Mouse (Mus musculus) spleen, adult 2 months (tissue): ENCODE data around the gene 4930404H24Rik. TPM values are rescaled to one million over a fixed set of nuclear protein-coding genes. Genes with fewer than 3 reads are reported as not detected.

Experiments
- DNase-seq, 2 experiments: peaks; one replicate each; pipeline versions ENCODE4 v3.0.0 to v3.0.0-alpha.2; 2012 to 2021; ENCODE audit warnings: low spot score in 2 of 2, low read depth in 1 of 2
- H3K27ac ChIP-seq: fragments of 200-500 bp; 2 replicates; pipeline ENCODE4 v1.5.1; 2012; ENCODE audit warnings: low read length, inconsistent platforms; ENCODE audit not compliant: insufficient read depth
- H3K27me3 ChIP-seq: fragments of 200-500 bp; 2 replicates; pipeline ENCODE4 v1.6.1; 2012; ENCODE audit warnings: mild to moderate bottlenecking, moderate library complexity, low read length, inconsistent platforms; ENCODE audit not compliant: control insufficient read depth, insufficient read depth
- H3K36me3 ChIP-seq: fragments of 200-500 bp; 2 replicates; pipeline ENCODE4 v1.6.1; 2012; ENCODE audit warnings: mild to moderate bottlenecking, low read length, inconsistent platforms; ENCODE audit not compliant: control insufficient read depth, insufficient read depth
- H3K4me1 ChIP-seq: fragments of 200-500 bp; 2 replicates; pipeline ENCODE4 v1.6.1; 2011; ENCODE audit warnings: inconsistent platforms; ENCODE audit not compliant: control insufficient read depth, insufficient read depth, insufficient read length
- H3K4me3 ChIP-seq: fragments of 200-500 bp; 2 replicates; pipeline ENCODE4 v1.5.1; 2011; ENCODE audit warnings: mild to moderate bottlenecking, inconsistent platforms; ENCODE audit not compliant: insufficient read depth, insufficient read length; ENCODE audit errors: extremely low read depth
- CTCF ChIP-seq: fragments of 200-500 bp; IDR thresholded peaks from 2 replicates; pipeline ENCODE4 v1.5.1; 2011; ENCODE audit warnings: mild to moderate bottlenecking, inconsistent platforms; ENCODE audit not compliant: insufficient read depth, insufficient read length, insufficient replicate concordance; ENCODE audit errors: extremely low read depth
- POLR2A ChIP-seq: fragments of 200-500 bp; IDR thresholded peaks from 2 replicates; pipeline ENCODE4 v1.6.1; 2011; ENCODE audit warnings: low read depth, low read length, inconsistent platforms
- WGBS: fragments of 180-500 bp; shearing (Covaris S2); methylation state at CpG from one replicate; pipeline ENCODE4 v1.1.7; 2018; 5-methylcytosine and 5-hydroxymethylcytosine counted together
- polyA plus RNA-seq: library from polyadenylated mRNA; depleted of rRNA; stranded (reverse); fragments of >200 nt; gene quantifications from 2 replicates; pipeline ENCODE4 v1.2.3, GENCODE M21; 2012

4930404H24Rik gene
- polyA plus RNA-seq, 1 experiment: not detected

GRCm38 (mm10) chr2:153525906-153526311, 33.3 kb downstream of the 4930404H24Rik start:
- peaks cover 26% of the 10 kb centered on the region for H3K27me3 ChIP-seq
- H3K36me3 ChIP-seq: no peaks in the 10 kb centered on the region
- TF ChIP-seq CTCF (no peak), POLR2A (no peak)
- no peak overlapping the region for H3K27ac ChIP-seq
- WGBS: 10% methylated on average over 10 of the region's 10 CpGs
- H3K4me3 ChIP-seq: no peak overlapping the region
- DNase-seq: peak in 1 of 2 experiments; percentile 63
- H3K4me1 ChIP-seq: peaks cover 26% of the 10 kb centered on the region

DNA sequence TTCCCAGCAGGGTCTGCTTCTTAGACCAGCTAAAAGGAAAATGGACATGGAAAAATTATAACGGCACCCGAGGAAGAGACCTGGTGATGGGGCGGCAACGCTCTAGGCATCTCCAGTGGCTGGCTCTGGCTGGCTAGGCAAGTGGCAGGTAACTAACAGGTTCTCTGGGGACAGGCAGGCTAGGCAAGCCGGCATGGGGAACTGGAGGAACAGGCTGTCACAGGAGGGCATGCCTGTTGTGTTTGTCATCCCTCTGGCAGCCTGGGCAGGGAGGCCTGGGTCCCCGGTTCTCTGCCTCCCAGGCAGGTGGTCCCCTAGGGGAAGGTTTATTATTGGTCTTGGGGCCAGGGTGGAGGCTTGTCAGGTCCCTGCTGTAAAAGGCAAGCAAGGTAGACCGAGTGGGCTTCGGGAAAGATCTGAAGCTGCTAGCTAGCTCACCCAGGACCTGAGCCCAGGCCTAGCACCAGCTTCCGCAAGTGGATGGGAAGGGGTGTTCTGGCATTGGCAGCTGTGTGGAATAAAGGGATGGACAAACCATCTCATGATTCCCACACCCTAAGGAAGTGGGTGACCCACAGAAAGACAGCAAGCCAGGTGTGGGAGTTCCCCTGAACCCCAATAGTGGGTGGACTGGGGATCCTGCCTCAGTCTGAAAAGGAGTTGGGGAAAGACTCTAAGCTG, 34.4 kb downstream of the 4930404H24Rik start:
- WGBS: 78% methylated on average over 9 of the region's 9 CpGs
- no peak for TF ChIP-seq POLR2A
- no peak for TF ChIP-seq CTCF
- DNase-seq: no peak
- H3K36me3 ChIP-seq: no peaks in the 10 kb centered on the region
- H3K27ac ChIP-seq: no peak overlapping the region
- no peak overlapping the region for H3K4me3 ChIP-seq
- peaks cover 26% of the 10 kb centered on the region for H3K27me3 ChIP-seq
- peaks cover 26% of the 10 kb centered on the region for H3K4me1 ChIP-seq

DNA sequence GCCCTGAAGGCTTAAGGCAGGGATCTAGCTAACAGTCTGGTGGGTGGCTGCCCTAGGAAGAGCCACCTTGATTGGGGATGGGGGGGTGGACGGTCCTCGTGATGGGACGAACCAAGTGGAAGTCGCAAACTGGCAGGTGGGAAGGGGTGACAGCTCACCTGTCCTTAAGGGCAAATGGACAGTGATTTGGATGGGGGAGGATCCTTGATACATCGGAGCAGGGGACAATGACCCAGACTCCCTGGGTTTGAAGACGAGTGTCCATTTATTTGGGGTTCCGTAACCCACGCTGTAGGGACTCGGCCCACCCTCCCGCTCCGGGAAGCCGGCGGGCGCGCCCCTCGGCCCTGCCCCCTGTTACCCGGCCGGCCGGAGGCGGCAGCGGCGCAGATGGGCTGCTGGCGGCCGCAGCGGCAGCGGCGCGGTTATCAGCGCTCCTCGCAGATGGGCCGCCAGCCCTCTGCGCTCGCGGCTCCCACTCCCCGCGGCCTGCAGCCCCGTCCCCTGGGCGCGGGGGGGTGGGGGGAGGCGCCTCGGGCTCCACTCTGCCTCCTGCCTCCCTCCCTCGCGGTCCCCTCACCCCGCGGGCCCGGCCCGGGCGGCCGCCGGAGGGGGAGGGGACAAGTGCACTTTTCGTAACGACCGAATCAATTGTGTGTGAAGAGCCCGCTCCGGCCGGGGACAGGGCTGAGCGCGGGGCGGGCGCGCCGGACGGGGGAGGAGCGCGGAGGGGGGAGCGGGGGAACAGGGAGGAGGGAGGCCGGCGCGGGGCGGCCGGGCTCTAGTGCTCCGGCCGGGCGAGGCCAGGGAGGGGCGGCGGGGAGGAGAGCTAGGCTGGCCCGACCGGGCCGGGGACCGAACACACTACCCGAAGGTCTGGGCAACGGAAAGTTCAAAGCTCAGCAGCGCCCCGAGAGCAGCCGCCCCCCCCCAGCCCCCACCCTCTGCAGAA, 35.3 kb downstream of the 4930404H24Rik start:
- H3K4me1 ChIP-seq: peaks cover 26% of the 10 kb centered on the region
- DNase-seq: no peak
- WGBS: 9% methylated on average over 58 of the region's 85 CpGs
- H3K27ac ChIP-seq: no peak overlapping the region
- peaks cover 26% of the 10 kb centered on the region for H3K27me3 ChIP-seq
- peak overlapping the region; percentile 44; the same call in 1 of the 2 replicates for H3K4me3 ChIP-seq
- no peaks in the 10 kb centered on the region for H3K36me3 ChIP-seq
- TF ChIP-seq POLR2A (no peak), CTCF (no peak)

DNA sequence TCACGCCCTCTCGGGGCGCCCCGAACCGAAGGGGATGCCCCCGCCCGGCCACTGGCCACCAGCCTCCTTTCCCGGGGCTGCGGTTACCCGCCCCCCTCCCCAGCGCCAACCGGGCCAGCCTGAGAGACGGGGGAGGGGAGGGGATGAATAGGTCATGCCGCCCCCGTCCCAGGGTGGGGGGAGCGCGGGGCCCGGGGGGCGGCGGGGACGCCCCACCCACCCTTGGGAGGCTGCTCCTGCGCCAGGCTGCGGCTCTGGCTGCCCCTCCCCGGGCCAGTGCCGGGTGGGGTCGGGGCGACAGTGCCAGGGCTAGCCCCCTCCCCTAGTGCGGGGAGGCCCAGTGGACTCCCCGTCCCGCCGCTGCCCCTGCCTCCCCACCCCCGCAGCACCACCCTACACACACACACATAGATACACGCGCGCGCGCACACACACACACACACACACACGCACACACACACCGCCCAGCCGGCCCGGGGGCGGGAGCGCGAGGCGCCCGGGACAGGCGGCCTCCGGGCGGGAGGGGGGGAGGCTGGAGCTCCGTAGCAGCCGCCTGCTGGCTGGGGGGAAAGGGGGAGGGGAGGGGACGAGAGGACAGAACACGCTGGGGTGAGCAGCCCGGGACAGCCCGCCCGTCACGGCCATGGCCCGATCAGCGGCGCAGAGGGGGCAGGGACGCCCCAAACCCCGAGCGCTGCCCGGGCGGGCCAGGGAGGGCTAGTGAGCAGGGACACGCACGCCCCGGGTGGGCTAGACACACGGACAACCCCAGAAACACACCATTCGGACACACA, 36.2 kb downstream of the 4930404H24Rik start:
- H3K27me3 ChIP-seq: peaks cover 26% of the 10 kb centered on the region
- H3K4me1 ChIP-seq: peaks cover 26% of the 10 kb centered on the region
- under 1% methylated on average over 30 of the region's 70 CpGs for WGBS
- H3K27ac ChIP-seq: no peak overlapping the region
- no peak for DNase-seq
- no peak for TF ChIP-seq POLR2A
- TF ChIP-seq CTCF: no peak
- H3K4me3 ChIP-seq: peak overlapping the region; percentile 44
- H3K36me3 ChIP-seq: no peaks in the 10 kb centered on the region

DNA sequence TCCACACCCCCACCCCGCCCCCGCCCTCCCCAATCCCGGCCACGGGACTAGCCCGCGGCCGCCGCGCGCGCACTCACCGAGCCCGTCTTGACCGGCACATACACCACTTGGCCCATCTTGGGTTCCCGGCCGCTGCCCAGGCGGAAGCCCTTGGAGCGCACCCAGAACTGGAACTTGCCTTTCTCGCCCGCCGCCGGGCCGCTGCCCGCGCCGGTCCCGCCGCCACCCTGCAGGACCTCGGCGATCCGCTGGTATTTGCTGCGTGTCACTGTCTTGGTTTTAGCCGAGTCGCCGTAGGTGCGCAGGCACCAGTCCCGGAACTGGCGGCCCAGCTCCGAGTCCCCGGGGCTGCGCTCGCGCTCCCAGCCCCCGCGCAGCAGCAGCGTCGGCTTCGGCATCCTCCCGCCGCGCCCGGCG, 36.8 kb downstream of the 4930404H24Rik start:
- peaks cover 26% of the 10 kb centered on the region for H3K4me1 ChIP-seq
- TF ChIP-seq POLR2A (no peak), CTCF (no peak)
- peaks cover 26% of the 10 kb centered on the region for H3K27me3 ChIP-seq
- under 1% methylated on average over 53 of the region's 53 CpGs for WGBS
- no peak for DNase-seq
- H3K27ac ChIP-seq: no peak overlapping the region
- H3K36me3 ChIP-seq: no peaks in the 10 kb centered on the region
- peak overlapping the region; percentile 44; the same call in 1 of the 2 replicates for H3K4me3 ChIP-seq
